ENCODE assay signal across 8 mouse cellular contexts in the genomic region with DNA sequence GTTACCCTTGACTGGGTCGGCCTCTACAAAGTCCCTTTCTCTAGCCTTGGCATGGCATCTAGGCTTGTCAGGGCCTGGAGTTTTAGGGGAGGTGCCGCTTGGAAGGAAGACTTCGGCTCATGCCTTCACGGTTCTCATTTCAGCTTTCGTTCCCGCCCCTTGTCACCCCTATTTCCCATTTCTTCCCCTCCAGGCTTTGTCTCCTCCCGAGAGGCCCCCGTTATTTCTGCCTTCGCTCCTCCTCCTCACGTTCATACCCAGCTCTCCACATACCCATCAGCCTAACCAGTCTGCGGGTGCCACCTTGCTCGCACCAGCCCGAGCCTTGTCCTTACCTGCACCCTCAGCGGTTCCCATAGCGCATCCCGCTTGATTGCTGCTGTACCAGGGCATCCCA. TPM values are rescaled to one million over a fixed set of nuclear protein-coding genes. Genes with fewer than 3 reads are reported as not detected.
A peak's percentile ranks its signal among the peaks of the same experiment; 100 is the strongest.
DNase-seq lines count a peak whose midpoint lies in the region; ATAC-seq and TF ChIP-seq lines count a peak whose summit lies in the region.

No protein-coding gene starts in this region.

- WGBS in lung, embryonic 14.5 days: under 1% methylated on average over 16 of the region's 16 CpGs
- WGBS in embryonic facial prominence, embryonic 11.5 days: under 1% methylated on average over 16 of the region's 16 CpGs
- 0% methylated on average over 16 of the region's 16 CpGs for WGBS in hindbrain, embryonic 16.5 days
- under 1% methylated on average over 16 of the region's 16 CpGs for WGBS in midbrain, embryonic 14.5 days

- TF ChIP-seq CTCF in lung, embryonic 14.5 days (IDR thresholded peaks at IDR 0.05; ENCODE audit: low read depth): no peak

- H3K4me1 ChIP-seq in lung, embryonic 14.5 days (ENCODE audit: insufficient read depth): peaks cover 3% of the 10 kb centered on the region; the same call in 1 of the 2 replicates
- no peaks in the 10 kb centered on the region; the same call in 1 of the 2 replicates for H3K4me1 ChIP-seq in embryonic facial prominence, embryonic 11.5 days (ENCODE audit: control insufficient read depth, insufficient read depth, low read length)
- peaks cover 11% of the 10 kb centered on the region for H3K4me1 ChIP-seq in hindbrain, embryonic 16.5 days (ENCODE audit: control insufficient read depth, insufficient read depth, low read depth, low read length)
- H3K4me1 ChIP-seq in midbrain, embryonic 14.5 days (ENCODE audit: control insufficient read depth, insufficient read depth, low read length): peaks cover 6% of the 10 kb centered on the region; the same call in 1 of the 2 replicates

- peak overlapping the region; percentile 87 for H3K9ac ChIP-seq in lung, embryonic 14.5 days
- H3K9ac ChIP-seq in embryonic facial prominence, embryonic 11.5 days (replicated peaks; ENCODE audit: low read length): peak overlapping the region; percentile 92
- peak overlapping the region; percentile 88 for H3K9ac ChIP-seq in hindbrain, embryonic 16.5 days (ENCODE audit: low read depth, low read length)
- H3K9ac ChIP-seq in midbrain, embryonic 14.5 days (replicated peaks; ENCODE audit: low read length): peak overlapping the region; percentile 87

- peaks cover 6% of the 10 kb centered on the region for H3K36me3 ChIP-seq in lung, embryonic 14.5 days (ENCODE audit: insufficient read depth)
- H3K36me3 ChIP-seq in embryonic facial prominence, embryonic 11.5 days (replicated peaks; ENCODE audit: control insufficient read depth, insufficient read depth, low read depth, low read length): no peaks in the 10 kb centered on the region
- H3K36me3 ChIP-seq in hindbrain, embryonic 16.5 days (ENCODE audit: control insufficient read depth, insufficient read depth, low read length): no peaks in the 10 kb centered on the region
- H3K36me3 ChIP-seq in midbrain, embryonic 14.5 days (ENCODE audit: control insufficient read depth, insufficient read depth, low read length): 0 out of 2 replicates have a peak, but pooled peaks cover 3% of the 10 kb centered on the region

- H3K9me3 ChIP-seq in lung, embryonic 14.5 days (ENCODE audit: low read depth, low read length): no peaks in the 10 kb centered on the region
- no peaks in the 10 kb centered on the region for H3K9me3 ChIP-seq in embryonic facial prominence, embryonic 11.5 days (replicated peaks; ENCODE audit: control insufficient read depth, low read length)
- H3K9me3 ChIP-seq in hindbrain, embryonic 16.5 days (ENCODE audit: control insufficient read depth, low read length): no peaks in the 10 kb centered on the region
- no peaks in the 10 kb centered on the region for H3K9me3 ChIP-seq in midbrain, embryonic 14.5 days (ENCODE audit: control insufficient read depth, low read length)

- H3K4me3 ChIP-seq in lung, embryonic 14.5 days (ENCODE audit: low read depth, low read length): peak overlapping the region; percentile 92
- peak overlapping the region; percentile 92 for H3K4me3 ChIP-seq in embryonic facial prominence, embryonic 11.5 days (ENCODE audit: low read depth, low read length)
- H3K4me3 ChIP-seq in hindbrain, embryonic 16.5 days (ENCODE audit: low read length): peak overlapping the region; percentile 89
- H3K4me3 ChIP-seq in midbrain, embryonic 14.5 days (replicated peaks; ENCODE audit: low read depth, low read length): peak overlapping the region; percentile 74

- ATAC-seq in lung, embryonic 14.5 days (ENCODE audit: insufficient read depth): peak; percentile 41
- peak; percentile 61; the same call in 1 of the 2 replicates for ATAC-seq in embryonic facial prominence, embryonic 11.5 days (replicated peaks; ENCODE audit: insufficient number of reproducible peaks, low FRiP score, low TSS enrichment, low read depth)
- ATAC-seq in hindbrain, embryonic 16.5 days: peak; percentile 59
- ATAC-seq in midbrain, embryonic 14.5 days (ENCODE audit: low FRiP score, low TSS enrichment): peak; percentile 25; the same call in 1 of the 2 replicates

- peak overlapping the region; percentile 68 for H3K4me2 ChIP-seq in lung, embryonic 14.5 days
- peak overlapping the region; percentile 90 for H3K4me2 ChIP-seq in embryonic facial prominence, embryonic 11.5 days (ENCODE audit: low read depth, low read length)
- peak overlapping the region; percentile 97 for H3K4me2 ChIP-seq in hindbrain, embryonic 16.5 days (ENCODE audit: low read length)
- peak overlapping the region; percentile 96 for H3K4me2 ChIP-seq in midbrain, embryonic 14.5 days (ENCODE audit: low read length)

- H3K27me3 ChIP-seq in lung, embryonic 14.5 days (ENCODE audit: insufficient read depth, low read length): no peaks in the 10 kb centered on the region
- H3K27me3 ChIP-seq in embryonic facial prominence, embryonic 11.5 days (ENCODE audit: control insufficient read depth, insufficient read depth, low read length): no peaks in the 10 kb centered on the region
- no peaks in the 10 kb centered on the region for H3K27me3 ChIP-seq in hindbrain, embryonic 16.5 days (replicated peaks; ENCODE audit: control insufficient read depth, insufficient read depth, low read length)
- no peaks in the 10 kb centered on the region for H3K27me3 ChIP-seq in midbrain, embryonic 14.5 days (ENCODE audit: control insufficient read depth, insufficient read depth, low read length)

- peak overlapping the region; percentile 95 for H3K27ac ChIP-seq in lung, embryonic 14.5 days (ENCODE audit: low read depth)
- no peak overlapping the region for H3K27ac ChIP-seq in embryonic facial prominence, embryonic 11.5 days (replicated peaks; ENCODE audit: low read depth, low read length)
- peak overlapping the region; percentile 97 for H3K27ac ChIP-seq in hindbrain, embryonic 16.5 days (ENCODE audit: low read depth, low read length)
- H3K27ac ChIP-seq in midbrain, embryonic 14.5 days (replicated peaks; ENCODE audit: low read depth, low read length): peak overlapping the region; percentile 90

- DNase-seq in lung, embryonic 14.5 days: no peak
- DNase-seq in lung, postnatal 36 days: no peak
- DNase-seq in embryonic facial prominence, embryonic 11.5 days (ENCODE audit: low spot score): no peak
- no peak for DNase-seq in midbrain, embryonic 14.5 days
- no peak for DNase-seq in layer of hippocampus, adult 9-10 months (ENCODE audit: low spot score)
- DNase-seq in frontal cortex, adult 2 months (ENCODE audit: extremely low spot score in 1 of 2, low spot score in 1 of 2): no peak
- no peak for DNase-seq in kidney, postnatal 4 days

RNA-seq across cellular contexts. Expression of gene Tm9sf4, which starts 0.6 kb away (rescaled TPM):
- polyA plus RNA-seq in lung, embryonic 14.5 days (2014; fragmentation: Nextera tagmentation; extraction: Ambion mirVana): 90.2 and 90.9 TPM in 2 replicates
- polyA plus RNA-seq in embryonic facial prominence, embryonic 11.5 days (2014; fragmentation: Nextera tagmentation; extraction: Ambion mirVana): 82.2 and 84.0 TPM in 2 replicates
- polyA plus RNA-seq in hindbrain, embryonic 16.5 days (2015; fragmentation: Nextera tagmentation; extraction: Ambion mirVana): 79.8 and 86.7 TPM in 2 replicates
- 80.1 and 89.8 TPM in 2 replicates for polyA plus RNA-seq in midbrain, embryonic 14.5 days (2014; fragmentation: Nextera tagmentation; extraction: Ambion mirVana)
- polyA plus RNA-seq in frontal cortex, adult 2 months (2012; rRNA removed): 69.2 and 70.6 TPM in 2 replicates

RNA-seq across cellular contexts. Expression of gene Hck, which starts 53.4 kb away (rescaled TPM):
- 2.6 and 3.7 TPM in 2 replicates for polyA plus RNA-seq in lung, embryonic 14.5 days (2014; fragmentation: Nextera tagmentation; extraction: Ambion mirVana)
- 1.8 TPM in 2 replicates for polyA plus RNA-seq in embryonic facial prominence, embryonic 11.5 days (2014; fragmentation: Nextera tagmentation; extraction: Ambion mirVana)
- 4.3 and 5.3 TPM in 2 replicates for polyA plus RNA-seq in hindbrain, embryonic 16.5 days (2015; fragmentation: Nextera tagmentation; extraction: Ambion mirVana)
- 1.4 and 2.3 TPM in 2 replicates for polyA plus RNA-seq in midbrain, embryonic 14.5 days (2014; fragmentation: Nextera tagmentation; extraction: Ambion mirVana)
- 2.2 and 2.9 TPM in 2 replicates for polyA plus RNA-seq in frontal cortex, adult 2 months (2012; rRNA removed)
